Comparison of ENCODE assay signal across 8 mouse cellular contexts in the genomic region with DNA sequence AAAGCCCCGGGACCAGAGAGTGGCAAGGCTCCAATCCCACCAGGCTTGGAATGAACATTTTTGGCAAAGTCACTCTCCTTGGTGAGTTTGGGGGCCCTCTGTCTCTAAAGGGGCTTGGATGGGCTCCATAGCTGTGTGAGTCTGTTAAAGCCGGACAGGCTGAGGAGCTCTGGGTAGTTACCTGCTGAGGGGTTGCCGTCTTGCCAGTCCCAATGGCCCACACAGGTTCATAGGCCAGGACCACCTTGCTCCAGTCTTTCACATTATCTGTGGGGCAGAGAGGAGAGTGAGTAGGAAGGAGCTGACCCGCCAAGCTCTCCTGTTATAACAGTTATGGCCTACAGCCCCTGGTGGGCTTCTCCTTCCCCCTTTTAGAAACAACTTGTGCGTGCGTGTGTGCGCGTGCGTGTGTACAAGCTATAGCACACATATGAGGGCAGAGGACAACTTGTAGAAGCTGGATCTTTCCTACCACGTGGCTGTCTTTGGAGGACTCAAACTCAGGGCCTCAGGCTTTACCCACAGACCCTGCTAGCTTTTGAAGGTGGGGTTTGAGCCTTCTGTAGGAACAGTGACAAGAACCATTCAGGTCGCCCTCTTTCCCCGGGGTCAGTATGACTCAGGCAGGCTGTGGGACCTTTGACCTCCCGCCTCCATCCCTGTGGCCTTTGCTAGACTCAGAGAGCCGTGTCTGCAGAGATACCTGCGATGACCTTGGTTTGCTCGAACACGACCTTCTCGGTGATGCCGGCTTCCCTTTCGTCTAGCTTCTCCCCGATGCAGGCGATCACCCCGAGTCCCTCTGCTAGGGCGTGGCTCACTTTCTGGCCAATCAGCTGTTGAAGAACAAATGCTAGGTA. TPM values are rescaled to one million over a fixed set of nuclear protein-coding genes. Genes with fewer than 3 reads are reported as not detected.
A peak's percentile ranks its signal among the peaks of the same experiment; 100 is the strongest.
DNase-seq lines count a peak whose midpoint lies in the region; ATAC-seq and TF ChIP-seq lines count a peak whose summit lies in the region.

No protein-coding gene starts in this region.

- TF ChIP-seq RAD21 in CH12.LX (IDR thresholded peaks at IDR 0.05; ENCODE audit: low read depth, low read length), result no peak

- H3K27me3 ChIP-seq in CH12.LX (replicated peaks), result no peaks in the 10 kb centered on the region
- no peaks in the 10 kb centered on the region for H3K27me3 ChIP-seq in forebrain, embryonic 15.5 days
- no peaks in the 10 kb centered on the region for H3K27me3 ChIP-seq in liver, adult 2 months (ENCODE audit: control insufficient read depth, insufficient read depth, low read length)

- dilution Hi-C loops in CH12.LX (cut with MboI; ENCODE audit: extremely low pct_ligation_motif_present, extremely low pct_unique_long_range_greater_than_20kb, low sequenced_read_pairs), result no loop called here

- in situ Hi-C loops in CH12.LX (cut with MboI; ENCODE audit: low pct_ligation_motif_present, low pct_unique_long_range_greater_than_20kb, low sequenced_read_pairs), result no loop called here

- no peak for TF ChIP-seq CTCF in CH12.LX (conservative IDR thresholded peaks at IDR 0.05 in 1 of 2, IDR thresholded peaks at IDR 0.05 in 1 of 2; ENCODE audit: low read depth in 2 of 2, low read length in 2 of 2)
- TF ChIP-seq CTCF in liver, adult 2 months (IDR thresholded peaks at IDR 0.05; ENCODE audit: low read depth, low read length), result no peak

- TF ChIP-seq POLR2A in CH12.LX (IDR thresholded peaks at IDR 0.05; ENCODE audit: low read depth, low read length), result no peak
- TF ChIP-seq POLR2A in liver, adult 2 months (IDR thresholded peaks at IDR 0.05; ENCODE audit: extremely low read depth, insufficient read depth, low read length), result no peak

- peak overlapping the region; percentile 68 for H3K4me2 ChIP-seq in CH12.LX (ENCODE audit: insufficient read depth, low read depth, poor library complexity, severe bottlenecking)
- peak overlapping the region; percentile 67 for H3K4me2 ChIP-seq in forebrain, embryonic 15.5 days (replicated peaks)

- no peak for ATAC-seq in forebrain, embryonic 15.5 days (replicated peaks)

- 84% methylated on average over 24 of the region's 24 CpGs for WGBS in forebrain, embryonic 15.5 days
- 45% methylated on average over 24 of the region's 24 CpGs for WGBS in liver, adult 2 months

- H3K4me3 ChIP-seq in CH12.LX (replicated peaks in 1 of 3; ENCODE audit: low read depth in 2 of 3, low read length in 2 of 3, poor library complexity in 1 of 3), result peak overlapping the region; percentile 73 to 97 (median 82)
- peak overlapping the region; percentile 52 for H3K4me3 ChIP-seq in forebrain, embryonic 15.5 days
- H3K4me3 ChIP-seq in liver, adult 2 months (ENCODE audit: insufficient read depth, low read depth, low read length), result peak overlapping the region; percentile 80

- H3K4me1 ChIP-seq in CH12.LX (ENCODE audit: control insufficient read depth in 1 of 2, insufficient read depth in 2 of 2), result peaks cover 5 to 38% of the 10 kb centered on the region in 2 experiments
- H3K4me1 ChIP-seq in forebrain, embryonic 15.5 days, result peaks cover 53% of the 10 kb centered on the region
- peaks cover 23% of the 10 kb centered on the region for H3K4me1 ChIP-seq in liver, adult 2 months (ENCODE audit: control insufficient read depth, insufficient read depth, low read length)

- H3K9ac ChIP-seq in CH12.LX (ENCODE audit: insufficient read depth, low read depth), result peak overlapping the region; percentile 95
- H3K9ac ChIP-seq in forebrain, embryonic 15.5 days (replicated peaks), result no peak overlapping the region
- peak overlapping the region; percentile 79 for H3K9ac ChIP-seq in liver, adult 2 months (ENCODE audit: low read depth, low read length)

- peak; percentile 63 for DNase-seq in cerebellum, adult 9-10 months
- DNase-seq in cerebellum, postnatal 14 days, result no peak
- DNase-seq in CH12.LX (ENCODE audit: extremely low read depth), result no peak
- DNase-seq in liver, adult 2 months (ENCODE audit: extremely low read depth, low read depth, low spot score), result peak; percentile 70
- peak; percentile 81 for DNase-seq in yolk sac, embryonic 10.5 days (ENCODE audit: low spot score)
- DNase-seq in left cerebral cortex, postnatal 14 days (ENCODE audit: low spot score in 2 of 2), result no peak
- no peak for DNase-seq in thymus, adult 18-20 months

- no peaks in the 10 kb centered on the region for H3K9me3 ChIP-seq in CH12.LX (replicated peaks; ENCODE audit: low read length)
- no peaks in the 10 kb centered on the region for H3K9me3 ChIP-seq in forebrain, embryonic 15.5 days

- H3K27ac ChIP-seq in CH12.LX (ENCODE audit: insufficient read depth, low read depth), result no peak overlapping the region
- no peak overlapping the region for H3K27ac ChIP-seq in forebrain, embryonic 15.5 days (replicated peaks)
- peak overlapping the region; percentile 78 for H3K27ac ChIP-seq in liver, adult 2 months (replicated peaks; ENCODE audit: insufficient read depth, low read depth, low read length)

- H3K79me2 ChIP-seq in CH12.LX (replicated peaks; ENCODE audit: control insufficient read depth, extremely low read depth, insufficient read depth, poor library complexity, severe bottlenecking), result peaks cover 23% of the 10 kb centered on the region
- H3K79me2 ChIP-seq in liver, adult 2 months (ENCODE audit: control insufficient read depth, insufficient read depth, low read length), result no peaks in the 10 kb centered on the region

- intact Hi-C loops in left cerebral cortex, postnatal 14 days (cut with DNase I), result loop anchor here (2.0 kb wide), 1 partner anchor 43 kb away; a partner anchor contains a TSS

- peaks cover 43 to 78% of the 10 kb centered on the region in 2 experiments for H3K36me3 ChIP-seq in CH12.LX (replicated peaks in 1 of 2; ENCODE audit: control insufficient read depth in 1 of 2, insufficient read depth in 1 of 2, low read length in 1 of 2)
- H3K36me3 ChIP-seq in forebrain, embryonic 15.5 days, result peaks cover 7% of the 10 kb centered on the region; the same call in 1 of the 2 replicates
- peaks cover 8% of the 10 kb centered on the region for H3K36me3 ChIP-seq in liver, adult 2 months (ENCODE audit: control insufficient read depth, insufficient read depth, low read length)

- TF ChIP-seq EP300 in CH12.LX (IDR thresholded peaks at IDR 0.05; ENCODE audit: low read length), result no peak

TF ChIP-seq in CH12.LX, 34 proteins besides CTCF, POLR2A, EP300 and RAD21:
- no peak for TF ChIP-seq KAT2A (IDR thresholded peaks at IDR 0.05; ENCODE audit: insufficient replicate concordance, low read length)
- no peak for TF ChIP-seq JUN (IDR thresholded peaks at IDR 0.05; ENCODE audit: insufficient read depth, low read depth, low read length)
- TF ChIP-seq CHD1 (IDR thresholded peaks at IDR 0.05; ENCODE audit: low read depth, low read length), result no peak
- TF ChIP-seq MYC (IDR thresholded peaks at IDR 0.05; ENCODE audit: low read depth, low read length), result no peak
- TF ChIP-seq HCFC1 (IDR thresholded peaks at IDR 0.05; ENCODE audit: low read depth, low read length), result no peak
- no peak for TF ChIP-seq ELF1 (IDR thresholded peaks at IDR 0.05; ENCODE audit: low read depth, low read length)
- no peak for TF ChIP-seq ZNF384 (IDR thresholded peaks at IDR 0.05; ENCODE audit: low read depth, low read length)
- TF ChIP-seq UBTF (IDR thresholded peaks at IDR 0.05; ENCODE audit: low read depth, low read length), result no peak

RNA-seq across cellular contexts. Expression of a gene that starts 2.2 kb away (rescaled TPM):
- total RNA-seq in CH12.LX (2012; rRNA removed) (733 and 1,303 TPM in 2 replicates), CH12.LX (2014; rRNA removed) (1,570 and 1,645 TPM in 2 replicates)
- 758 and 807 TPM in 2 replicates for polyA plus RNA-seq in CH12.LX (2012; ENCODE audit: insufficient read length, low read depth)
- 352 and 365 TPM in 2 replicates for polyA plus RNA-seq in forebrain, embryonic 15.5 days (2015; fragmentation: Nextera tagmentation; extraction: Ambion mirVana)
- total RNA-seq in liver, adult 2 months (2014; rRNA removed), result 422 and 433 TPM in 2 replicates
- polyA plus RNA-seq in liver, adult 2 months (2012; rRNA removed), result 491 and 524 TPM in 2 replicates
- total RNA-seq in left cerebral cortex, postnatal 14 days (2021), result 100 to 1,000 TPM; 629 to 634 TPM

RNA-seq across cellular contexts. Expression of a gene that starts 3.5 kb away (rescaled TPM):
- 2.1 and 2.4 TPM in 2 replicates for total RNA-seq in CH12.LX (2012; rRNA removed)
- total RNA-seq in CH12.LX (2014; rRNA removed), result not detected in 2 replicates
- 3.3 and 3.4 TPM in 2 replicates for polyA plus RNA-seq in CH12.LX (2012; ENCODE audit: insufficient read length, low read depth)
- 4.4 and 5.0 TPM in 2 replicates for polyA plus RNA-seq in forebrain, embryonic 15.5 days (2015; fragmentation: Nextera tagmentation; extraction: Ambion mirVana)
- total RNA-seq in liver, adult 2 months (2014; rRNA removed), result 9.9 and 14.1 TPM in 2 replicates
- polyA plus RNA-seq in liver, adult 2 months (2012; rRNA removed), result 20.1 and 21.6 TPM in 2 replicates
- 1 to 10 TPM; 2.9 to 5.3 TPM for total RNA-seq in left cerebral cortex, postnatal 14 days (2021)

RNA-seq across cellular contexts. Expression of a gene that starts 17.4 kb away (rescaled TPM):
- total RNA-seq in CH12.LX (2012; rRNA removed) (107 and 126 TPM in 2 replicates), CH12.LX (2014; rRNA removed) (75.7 and 79.8 TPM in 2 replicates)
- polyA plus RNA-seq in CH12.LX (2012; ENCODE audit: insufficient read length, low read depth), result 96.5 and 103 TPM in 2 replicates
- 194 and 200 TPM in 2 replicates for polyA plus RNA-seq in forebrain, embryonic 15.5 days (2015; fragmentation: Nextera tagmentation; extraction: Ambion mirVana)
- total RNA-seq in liver, adult 2 months (2014; rRNA removed), result 50.5 and 55.9 TPM in 2 replicates
- 47.9 and 49.3 TPM in 2 replicates for polyA plus RNA-seq in liver, adult 2 months (2012; rRNA removed)
- total RNA-seq in left cerebral cortex, postnatal 14 days (2021), result 100 to 1,000 TPM; 178 to 184 TPM

RNA-seq across cellular contexts. Expression of a gene that starts 17.4 kb away (rescaled TPM):
- 116 and 117 TPM in 2 replicates for total RNA-seq in CH12.LX (2012; rRNA removed)
- total RNA-seq in CH12.LX (2014; rRNA removed), result 188 and 229 TPM in 2 replicates
- polyA plus RNA-seq in CH12.LX (2012; ENCODE audit: insufficient read length, low read depth), result 171 and 224 TPM in 2 replicates
- polyA plus RNA-seq in forebrain, embryonic 15.5 days (2015; fragmentation: Nextera tagmentation; extraction: Ambion mirVana), result 100 and 106 TPM in 2 replicates
- 1.1 and 3.2 TPM in 2 replicates for total RNA-seq in liver, adult 2 months (2014; rRNA removed)
- polyA plus RNA-seq in liver, adult 2 months (2012; rRNA removed), result 2.1 and 2.6 TPM in 2 replicates
- total RNA-seq in left cerebral cortex, postnatal 14 days (2021), result 1 to 10 TPM; 1.6 to 1.7 TPM

RNA-seq across cellular contexts. Expression of a gene that starts 28.1 kb away (rescaled TPM):
- 0.64 and 0.84 TPM in 2 replicates for total RNA-seq in CH12.LX (2012; rRNA removed)
- 1.6 and 2.2 TPM in 2 replicates for total RNA-seq in CH12.LX (2014; rRNA removed)
- 4.1 and 4.7 TPM in 2 replicates for polyA plus RNA-seq in CH12.LX (2012; ENCODE audit: insufficient read length, low read depth)
- 0.23 and 1.8 TPM in 2 replicates for polyA plus RNA-seq in forebrain, embryonic 15.5 days (2015; fragmentation: Nextera tagmentation; extraction: Ambion mirVana)
- total RNA-seq in liver, adult 2 months (2014; rRNA removed), result not detected in 2 replicates
- polyA plus RNA-seq in liver, adult 2 months (2012; rRNA removed), result not detected in 2 replicates
- total RNA-seq in left cerebral cortex, postnatal 14 days (2021), result not detected

Comparison
In these comparisons a context has a peak if more than half of its experiments do, and no peak if none do; other contexts are left out.
1. DNase-seq: peak in cerebellum, adult 9-10 months (single experiment), liver, adult 2 months (single experiment) and yolk sac, embryonic 10.5 days (single experiment); none in cerebellum, postnatal 14 days (0 of 2), CH12.LX (single experiment), left cerebral cortex, postnatal 14 days (0 of 2) and thymus, adult 18-20 months (0 of 2).
2. Peak in every context shown above with its lines, with median percentiles within 50 percentile points of each other: H3K4me3 ChIP-seq.